Mouse (Mus musculus): ENCODE measurements around the gene Fkbp11.

- no peak for TF ChIP-seq CTCF (conservative IDR thresholded peaks at IDR 0.05; ENCODE audit: insufficient read depth, insufficient read length, low read depth, low read length)
- TF ChIP-seq POLR2A (IDR thresholded peaks at IDR 0.05; ENCODE audit: low read depth, low read length), result no peak
Measured at GRCm38 (mm10) chr15:98774096-98774495, 46.1 kb upstream of the Fkbp11 start.
